Mouse (Mus musculus): Measurements from ENCODE around the gene Stpg3. TPM values are rescaled to one million over a fixed set of nuclear protein-coding genes. Genes with fewer than 3 reads are reported as not detected.

Gene Stpg3
- polyA plus RNA-seq, 1 experiment from 2014 or later: not detected

DNA sequence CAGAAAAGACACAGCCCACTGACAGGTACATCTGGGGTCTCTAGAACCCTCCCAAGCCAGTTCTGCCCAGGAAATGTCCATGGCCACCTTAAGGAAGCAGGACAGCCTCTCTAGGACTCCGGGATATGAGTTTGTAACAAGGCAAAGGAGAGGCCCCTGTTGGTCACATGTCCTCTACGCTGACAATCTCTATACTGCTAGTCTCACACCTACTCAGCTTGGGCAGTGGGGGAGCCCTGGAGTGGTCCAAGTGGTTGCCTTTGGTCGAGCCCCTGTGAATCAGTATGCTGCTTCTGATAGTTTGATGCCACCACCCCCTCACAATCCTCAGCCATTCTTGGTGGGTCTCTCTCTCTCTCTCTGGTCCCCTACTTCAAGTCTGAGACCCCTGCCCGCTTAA lies 47.0 kb downstream of the Stpg3 start:
- Histone ChIP-seq H3K4me3 (ENCODE audit: low read depth, low read length) (peak overlapping the region; percentile 36), H3K9me3 (ENCODE audit: control insufficient read depth) (no peaks in the 10 kb centered on the region), H3K36me3 (ENCODE audit: control insufficient read depth, insufficient read depth) (no peaks in the 10 kb centered on the region), H3K27ac (ENCODE audit: low read depth, low read length) (peak overlapping the region; percentile 61), H3K4me2 (replicated peaks; ENCODE audit: low read depth) (peak overlapping the region; percentile 85), H3K27me3 (replicated peaks; ENCODE audit: control insufficient read depth, insufficient read depth, low read length) (no peaks in the 10 kb centered on the region), H3K4me1 (replicated peaks; ENCODE audit: control insufficient read depth, insufficient read depth, low read length) (peaks cover 13% of the 10 kb centered on the region), H3K9ac (ENCODE audit: low read depth, low read length) (peak overlapping the region; percentile 35; the same call in 1 of the 2 replicates)
- 20% methylated on average over 4 of the region's 4 CpGs for WGBS
- 0 out of 2 replicates have a peak, but pooled peaks have one; percentile 10 for TF ChIP-seq CTCF (IDR thresholded peaks at IDR 0.05; ENCODE audit: low read depth)
- ATAC-seq: peak; percentile 53

Other genes with a start within 250 kb of the Stpg3 start
- gene Mrpl41, start 239.5 kb downstream of the Stpg3 start, polyA plus RNA-seq (2015; fragmentation: Nextera tagmentation; extraction: Ambion mirVana): 154 and 159 TPM in 2 replicates
- 16.7 and 18.9 TPM in 2 replicates for gene Pnpla7, start 238.6 kb downstream of the Stpg3 start, polyA plus RNA-seq (2015; fragmentation: Nextera tagmentation; extraction: Ambion mirVana)
- 17.0 and 17.6 TPM in 2 replicates for gene Nsmf, start 160.3 kb downstream of the Stpg3 start, polyA plus RNA-seq (2015; fragmentation: Nextera tagmentation; extraction: Ambion mirVana)
- 24.6 and 25.9 TPM in 2 replicates for gene Entpd8, start 134.3 kb downstream of the Stpg3 start, polyA plus RNA-seq (2015; fragmentation: Nextera tagmentation; extraction: Ambion mirVana)
- 3.3 and 5.8 TPM in 2 replicates for gene Noxa1, start 119.5 kb downstream of the Stpg3 start, polyA plus RNA-seq (2015; fragmentation: Nextera tagmentation; extraction: Ambion mirVana)
- gene Nrarp, start 33.9 kb downstream of the Stpg3 start, polyA plus RNA-seq (2015; fragmentation: Nextera tagmentation; extraction: Ambion mirVana): 15.9 and 16.5 TPM in 2 replicates
- 12.0 and 12.6 TPM in 2 replicates for gene Tor4a, start 17.8 kb downstream of the Stpg3 start, polyA plus RNA-seq (2015; fragmentation: Nextera tagmentation; extraction: Ambion mirVana)
- gene Nelfb, start 3.1 kb downstream of the Stpg3 start, polyA plus RNA-seq (2015; fragmentation: Nextera tagmentation; extraction: Ambion mirVana): 41.4 and 45.6 TPM in 2 replicates
- 0.78 and 1.4 TPM in 2 replicates for gene Fam166a, start 4.1 kb upstream of the Stpg3 start, polyA plus RNA-seq (2015; fragmentation: Nextera tagmentation; extraction: Ambion mirVana)
- 453 and 466 TPM in 2 replicates for gene Tubb4b, start 10.1 kb upstream of the Stpg3 start, polyA plus RNA-seq (2015; fragmentation: Nextera tagmentation; extraction: Ambion mirVana)
- gene Slc34a3, start 19.7 kb upstream of the Stpg3 start, polyA plus RNA-seq (2015; fragmentation: Nextera tagmentation; extraction: Ambion mirVana): 34.0 and 37.6 TPM in 2 replicates
- 0.09 and 0.25 TPM in 2 replicates for gene Rnf224, start 22.1 kb upstream of the Stpg3 start, polyA plus RNA-seq (2015; fragmentation: Nextera tagmentation; extraction: Ambion mirVana)
- 51.9 and 59.4 TPM in 2 replicates for gene Rnf208, start 27.6 kb upstream of the Stpg3 start, polyA plus RNA-seq (2015; fragmentation: Nextera tagmentation; extraction: Ambion mirVana)
- 16.5 and 20.7 TPM in 2 replicates for gene Cysrt1, start 27.8 kb upstream of the Stpg3 start, polyA plus RNA-seq (2015; fragmentation: Nextera tagmentation; extraction: Ambion mirVana)
- 10.4 and 12.3 TPM in 2 replicates for gene AL732309.1, start 32.2 kb upstream of the Stpg3 start, polyA plus RNA-seq (2015; fragmentation: Nextera tagmentation; extraction: Ambion mirVana)
- gene Tmem203, start 40.8 kb upstream of the Stpg3 start, polyA plus RNA-seq (2015; fragmentation: Nextera tagmentation; extraction: Ambion mirVana): 40.3 and 44.9 TPM in 2 replicates
- 62.0 and 68.3 TPM in 2 replicates for gene Tprn, start 48.0 kb upstream of the Stpg3 start, polyA plus RNA-seq (2015; fragmentation: Nextera tagmentation; extraction: Ambion mirVana)
- 105 and 108 TPM in 2 replicates for gene Ssna1, start 57.8 kb upstream of the Stpg3 start, polyA plus RNA-seq (2015; fragmentation: Nextera tagmentation; extraction: Ambion mirVana)
- 41.6 and 43.4 TPM in 2 replicates for gene Anapc2, start 57.8 kb upstream of the Stpg3 start, polyA plus RNA-seq (2015; fragmentation: Nextera tagmentation; extraction: Ambion mirVana)
- not detected in 2 replicates for gene Tmem210, start 73.5 kb upstream of the Stpg3 start, polyA plus RNA-seq (2015; fragmentation: Nextera tagmentation; extraction: Ambion mirVana)
- gene Lrrc26, start 75.3 kb upstream of the Stpg3 start, polyA plus RNA-seq (2015; fragmentation: Nextera tagmentation; extraction: Ambion mirVana): 5.5 and 6.6 TPM in 2 replicates
- 0.78 and 0.90 TPM in 2 replicates for gene Grin1, start 104.5 kb upstream of the Stpg3 start, polyA plus RNA-seq (2015; fragmentation: Nextera tagmentation; extraction: Ambion mirVana)
- 44.7 and 50.2 TPM in 2 replicates for gene Man1b1, start 117.7 kb upstream of the Stpg3 start, polyA plus RNA-seq (2015; fragmentation: Nextera tagmentation; extraction: Ambion mirVana)
- 120 and 129 TPM in 2 replicates for gene Dpp7, start 141.7 kb upstream of the Stpg3 start, polyA plus RNA-seq (2015; fragmentation: Nextera tagmentation; extraction: Ambion mirVana)
- gene Uap1l1, start 151.0 kb upstream of the Stpg3 start, polyA plus RNA-seq (2015; fragmentation: Nextera tagmentation; extraction: Ambion mirVana): 668 and 708 TPM in 2 replicates
- 112 and 129 TPM in 2 replicates for gene Sapcd2, start 157.7 kb upstream of the Stpg3 start, polyA plus RNA-seq (2015; fragmentation: Nextera tagmentation; extraction: Ambion mirVana)
- 33.9 and 38.1 TPM in 2 replicates for gene Entpd2, start 181.2 kb upstream of the Stpg3 start, polyA plus RNA-seq (2015; fragmentation: Nextera tagmentation; extraction: Ambion mirVana)
- 49.2 and 52.3 TPM in 2 replicates for gene Npdc1, start 184.7 kb upstream of the Stpg3 start, polyA plus RNA-seq (2015; fragmentation: Nextera tagmentation; extraction: Ambion mirVana)
- 0.26 and 0.27 TPM in 2 replicates for gene Fut7, start 208.6 kb upstream of the Stpg3 start, polyA plus RNA-seq (2015; fragmentation: Nextera tagmentation; extraction: Ambion mirVana)
- gene Abca2, start 214.1 kb upstream of the Stpg3 start, polyA plus RNA-seq (2015; fragmentation: Nextera tagmentation; extraction: Ambion mirVana): 1.1 and 1.3 TPM in 2 replicates
- gene Clic3, start 242.2 kb upstream of the Stpg3 start, polyA plus RNA-seq (2015; fragmentation: Nextera tagmentation; extraction: Ambion mirVana): 2.0 and 2.8 TPM in 2 replicates
- 41.2 and 46.2 TPM in 2 replicates for gene Paxx, start 246.5 kb upstream of the Stpg3 start, polyA plus RNA-seq (2015; fragmentation: Nextera tagmentation; extraction: Ambion mirVana)

All from intestine, postnatal 0 days (tissue).